Mouse (Mus musculus) forebrain, postnatal 0 days (tissue): ENCODE measurements around the gene Adamtsl4. TPM values are rescaled to one million over a fixed set of nuclear protein-coding genes. Genes with fewer than 3 reads are reported as not detected.

Experiments
- ATAC-seq: fragments of 200-750 bp; cut with Nextera tagmentation; 2 replicates; pipeline ENCODE4 v1.8.0; 2017; ENCODE audit warnings: mild to moderate bottlenecking, moderate library complexity
- DNase-seq: peaks from one replicate; pipeline ENCODE4 v3.0.0-alpha.2; 2015
- H3K27ac ChIP-seq: fragments of 300-500 bp; sonication (generic); 2 replicates; pipeline ENCODE4 v1.5.1; 2014; ENCODE audit warnings: low read depth, mild to moderate bottlenecking, antibody characterized with exemption, low read length, moderate library complexity, mixed read lengths
- H3K27me3 ChIP-seq: fragments of 300-500 bp; sonication (generic); 2 replicates; pipeline ENCODE4 v1.6.1; 2014; ENCODE audit warnings: mild to moderate bottlenecking, low read length, mixed read lengths; ENCODE audit not compliant: insufficient read depth
- H3K36me3 ChIP-seq: fragments of 300-500 bp; sonication (generic); 2 replicates; pipeline ENCODE4 v1.6.1; 2014; ENCODE audit warnings: mild to moderate bottlenecking, moderate library complexity; ENCODE audit not compliant: insufficient read depth
- H3K4me1 ChIP-seq: fragments of 300-500 bp; sonication (generic); 2 replicates; pipeline ENCODE4 v1.6.1; 2014; ENCODE audit warnings: antibody characterized with exemption; ENCODE audit not compliant: insufficient read depth
- H3K4me2 ChIP-seq: fragments of 300-500 bp; sonication (generic); 2 replicates; pipeline ENCODE4 v1.6.1; 2014; ENCODE audit warnings: low read depth, mild to moderate bottlenecking, moderate library complexity
- H3K4me3 ChIP-seq: fragments of 300-500 bp; sonication (generic); 2 replicates; pipeline ENCODE4 v1.5.1; 2014; ENCODE audit warnings: low read depth, low read length, mixed read lengths
- H3K9ac ChIP-seq: fragments of 300-500 bp; sonication (generic); 2 replicates; pipeline ENCODE4 v1.6.1; 2014; ENCODE audit warnings: mild to moderate bottlenecking
- H3K9me3 ChIP-seq: fragments of 300-500 bp; sonication (generic); 2 replicates; pipeline ENCODE4 v1.6.1; 2016; ENCODE audit warnings: low read length
- CTCF ChIP-seq: sonication (generic); IDR thresholded peaks from 2 replicates; pipeline ENCODE4 v1.5.1; 2016; ENCODE audit warnings: antibody characterized with exemption, control low read depth, low read depth
- WGBS: fragments of 180-500 bp; shearing (Covaris S2); extraction: QIAGEN DNeasy Blood & Tissue Kit; methylation state at CpG from one replicate; pipeline ENCODE4 v1.1.7; 2014; 5-methylcytosine and 5-hydroxymethylcytosine counted together
- polyA plus RNA-seq: library from polyadenylated mRNA; unstranded; fragments of >200 nt; fragmentation: Nextera tagmentation; extraction: Ambion mirVana; gene quantifications from 2 replicates; pipeline ENCODE4 v1.2.1, GENCODE M21; 2015
- total RNA-seq: library from RNA; depleted of rRNA; stranded (reverse); fragments of >200 nt; gene quantifications from 2 replicates; pipeline ENCODE4 v1.2.3, GENCODE M21; 2014

The Adamtsl4 gene
- total and polyA plus RNA-seq, 2 experiments from 2014 or later = 0.81 to 2.0 TPM

DNA sequence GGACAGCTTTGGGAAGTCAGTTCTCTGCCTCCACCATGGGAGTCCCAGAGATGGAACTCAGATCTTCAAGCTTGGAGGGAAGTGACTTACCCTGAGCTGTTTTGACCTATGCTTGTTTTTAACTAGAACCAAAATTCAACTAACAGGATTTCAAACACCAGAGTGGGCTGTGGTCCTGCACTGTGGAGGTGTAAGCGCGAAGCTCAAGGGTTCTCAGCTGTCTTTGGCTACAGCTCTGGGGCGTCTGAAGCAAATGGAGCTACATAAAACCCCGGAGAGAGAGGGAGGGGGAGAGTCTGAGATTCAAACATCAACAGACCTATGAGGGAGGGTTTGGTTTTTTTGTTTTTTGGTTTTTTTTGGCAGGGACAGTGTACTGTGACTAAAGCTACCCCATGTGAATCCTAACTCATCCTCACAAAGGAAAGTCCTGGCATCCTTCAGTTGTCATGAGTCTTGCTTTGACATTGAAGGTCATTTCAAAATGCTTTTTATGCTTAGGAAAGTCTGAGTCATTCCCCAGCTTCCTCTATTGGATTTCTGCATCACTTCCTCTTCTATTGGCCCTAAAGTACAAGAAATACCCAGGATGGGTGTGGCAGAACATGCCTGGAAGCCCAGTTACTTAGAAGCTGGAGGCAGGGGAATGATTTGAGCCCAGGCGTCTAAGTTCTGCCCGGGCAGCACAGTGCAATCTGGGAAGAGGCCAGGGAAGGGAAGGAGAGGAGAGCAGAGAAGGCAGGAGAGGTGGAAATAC, 37.3 kb downstream of the Adamtsl4 start:
- DNase-seq (no peak), ATAC-seq (no peak)
- no peak overlapping the region for H3K4me2 ChIP-seq
- H3K9me3 ChIP-seq = no peaks in the 10 kb centered on the region
- H3K27ac ChIP-seq = no peak overlapping the region
- no peaks in the 10 kb centered on the region for H3K4me1 ChIP-seq
- no peaks in the 10 kb centered on the region for H3K36me3 ChIP-seq
- H3K27me3 ChIP-seq = no peaks in the 10 kb centered on the region
- no peak overlapping the region for H3K4me3 ChIP-seq
- WGBS = 77% methylated on average over 6 of the region's 6 CpGs
- no peak overlapping the region for H3K9ac ChIP-seq
- no peak for TF ChIP-seq CTCF

DNA sequence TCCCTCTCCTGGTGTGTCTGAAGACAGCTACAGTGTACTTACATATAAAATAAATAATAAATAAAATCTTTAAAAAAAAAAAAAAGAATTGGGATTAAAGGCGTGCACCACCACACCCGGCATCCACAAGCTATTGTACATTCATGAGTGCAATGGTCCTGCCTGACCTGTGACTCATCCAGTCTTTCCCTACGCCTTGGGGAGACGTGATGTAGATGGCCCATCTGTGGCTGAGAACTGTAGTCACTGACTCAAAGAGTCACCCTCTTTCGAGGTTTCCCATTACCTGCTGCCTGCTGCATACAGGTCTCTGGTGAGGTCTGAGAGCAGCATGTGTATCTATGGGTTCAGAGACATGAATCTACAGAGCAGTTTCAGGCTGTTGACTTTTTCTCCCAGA, 39.7 kb downstream of the Adamtsl4 start:
- no peaks in the 10 kb centered on the region for H3K9me3 ChIP-seq
- DNase-seq (no peak), ATAC-seq (no peak)
- H3K4me3 ChIP-seq = no peak overlapping the region
- H3K4me1 ChIP-seq = no peaks in the 10 kb centered on the region
- H3K9ac ChIP-seq = no peak overlapping the region
- no peaks in the 10 kb centered on the region for H3K36me3 ChIP-seq
- WGBS = 88% methylated on average over 5 of the region's 5 CpGs
- no peak for TF ChIP-seq CTCF
- no peak overlapping the region for H3K27ac ChIP-seq
- H3K4me2 ChIP-seq = no peak overlapping the region
- H3K27me3 ChIP-seq = no peaks in the 10 kb centered on the region

DNA sequence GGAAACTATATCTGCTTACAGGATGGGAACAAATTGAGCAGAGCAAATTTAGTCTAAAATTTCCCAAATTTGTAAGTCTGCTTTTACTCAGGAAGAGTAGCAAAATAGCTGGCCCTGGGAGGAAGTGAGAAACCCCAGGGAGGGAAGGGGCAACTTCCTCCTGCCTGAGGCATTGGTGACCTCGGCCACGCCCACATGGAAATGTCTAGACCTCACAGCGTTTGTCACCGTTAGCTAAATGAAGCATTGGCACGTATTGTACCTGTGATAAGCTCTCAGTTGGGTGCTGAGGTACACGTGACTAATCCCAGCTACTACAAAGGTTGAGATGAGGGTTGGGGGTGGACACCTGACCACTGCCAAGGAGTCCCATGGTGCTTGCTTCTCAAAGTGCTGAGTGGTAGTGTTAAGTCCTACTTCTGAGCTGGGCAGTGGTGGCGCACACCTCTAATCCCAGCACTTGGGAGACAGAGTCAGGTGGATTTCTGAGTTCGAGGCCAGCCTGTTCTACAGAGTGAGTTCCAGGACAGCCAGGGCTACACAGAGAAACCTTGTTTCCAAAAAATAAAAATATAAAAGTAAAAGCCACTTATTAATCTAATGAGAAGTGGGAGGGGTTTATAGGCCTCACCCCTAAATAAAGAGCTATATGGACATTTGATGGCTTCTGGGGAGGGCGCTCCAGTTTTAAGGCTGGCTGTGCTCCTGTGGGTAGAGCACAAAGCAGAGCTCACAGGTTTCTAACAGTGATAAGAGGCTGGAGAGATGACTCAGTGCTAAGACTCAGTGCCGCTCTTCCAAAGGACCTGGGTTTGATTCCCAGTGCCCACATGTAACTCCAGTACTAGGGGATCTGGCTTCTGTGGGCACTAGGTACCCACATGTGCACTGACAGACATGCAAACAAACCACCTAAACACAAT, 42.1 kb downstream of the Adamtsl4 start:
- H3K4me3 ChIP-seq = no peak overlapping the region

DNA sequence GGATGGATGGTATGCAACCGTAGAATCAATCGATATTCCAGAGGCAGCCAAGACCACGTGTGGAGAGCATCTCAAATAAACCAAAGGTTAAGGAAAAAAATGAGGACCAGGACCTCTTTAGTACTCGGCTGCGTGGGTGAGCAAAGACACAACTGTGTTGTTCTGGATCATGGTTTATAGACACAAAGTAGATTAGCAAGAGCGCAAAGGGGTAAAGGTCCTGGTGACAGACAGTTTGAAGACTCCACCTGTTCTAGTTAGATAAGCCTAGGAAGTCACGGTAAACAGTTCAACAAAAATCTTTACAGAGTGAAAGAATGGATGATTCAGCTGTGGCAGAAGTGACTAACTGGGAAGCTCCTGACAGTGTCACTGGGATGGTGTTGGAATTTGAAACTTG, 44.6 kb downstream of the Adamtsl4 start:
- H3K4me3 ChIP-seq = no peak overlapping the region
- H3K4me1 ChIP-seq = no peaks in the 10 kb centered on the region
- no peak for ATAC-seq
- H3K27ac ChIP-seq = no peak overlapping the region
- TF ChIP-seq CTCF = no peak
- H3K36me3 ChIP-seq = peaks cover 8% of the 10 kb centered on the region; the same call in 1 of the 2 replicates
- no peak overlapping the region for H3K9ac ChIP-seq
- H3K27me3 ChIP-seq = no peaks in the 10 kb centered on the region
- no peak overlapping the region for H3K4me2 ChIP-seq
- no peak for DNase-seq
- no peaks in the 10 kb centered on the region for H3K9me3 ChIP-seq
- 93% methylated on average over 7 of the region's 7 CpGs for WGBS

More for the DNA sequence above, 42.1 kb downstream of the Adamtsl4 start:
- Histone ChIP-seq H3K4me1 (no peaks in the 10 kb centered on the region), H3K9ac (no peak overlapping the region), H3K27ac (no peak overlapping the region), H3K27me3 (no peaks in the 10 kb centered on the region), H3K4me2 (no peak overlapping the region), H3K36me3 (no peaks in the 10 kb centered on the region; the same call in 1 of the 2 replicates), H3K9me3 (no peaks in the 10 kb centered on the region)
- ATAC-seq = no peak
- 66% methylated on average over 10 of the region's 10 CpGs for WGBS
- DNase-seq = no peak
- TF ChIP-seq CTCF = no peak

DNA sequence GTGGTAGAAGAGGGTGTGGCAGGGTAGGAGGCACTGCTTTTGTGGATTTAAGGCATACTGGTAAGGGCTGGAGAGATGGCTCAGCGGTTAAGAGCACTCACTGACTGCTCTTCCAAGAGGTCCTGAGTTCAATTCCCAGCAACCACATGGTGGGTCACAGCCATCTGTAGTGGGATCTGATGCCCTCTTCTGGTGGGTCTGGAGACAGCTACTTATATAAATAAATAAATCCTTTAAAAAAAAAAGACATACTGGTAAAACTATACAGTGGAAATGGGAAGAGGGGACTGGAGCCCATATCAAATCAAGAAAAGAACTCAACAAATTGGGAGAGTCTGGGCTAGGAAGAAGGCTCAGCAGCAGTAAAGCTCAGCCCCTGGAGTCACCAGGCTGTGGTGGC, 48.0 kb downstream of the Adamtsl4 start:
- Histone ChIP-seq H3K27ac (no peak overlapping the region), H3K4me2 (no peak overlapping the region), H3K9me3 (no peaks in the 10 kb centered on the region), H3K9ac (no peak overlapping the region), H3K27me3 (no peaks in the 10 kb centered on the region), H3K4me3 (no peak overlapping the region), H3K4me1 (no peaks in the 10 kb centered on the region), H3K36me3 (peaks cover 26% of the 10 kb centered on the region)
- no peak for DNase-seq
- 94% methylated on average over 1 of the region's 1 CpGs for WGBS
- no peak for ATAC-seq
- TF ChIP-seq CTCF = peak; percentile 21; the same call in 1 of the 2 replicates

DNA sequence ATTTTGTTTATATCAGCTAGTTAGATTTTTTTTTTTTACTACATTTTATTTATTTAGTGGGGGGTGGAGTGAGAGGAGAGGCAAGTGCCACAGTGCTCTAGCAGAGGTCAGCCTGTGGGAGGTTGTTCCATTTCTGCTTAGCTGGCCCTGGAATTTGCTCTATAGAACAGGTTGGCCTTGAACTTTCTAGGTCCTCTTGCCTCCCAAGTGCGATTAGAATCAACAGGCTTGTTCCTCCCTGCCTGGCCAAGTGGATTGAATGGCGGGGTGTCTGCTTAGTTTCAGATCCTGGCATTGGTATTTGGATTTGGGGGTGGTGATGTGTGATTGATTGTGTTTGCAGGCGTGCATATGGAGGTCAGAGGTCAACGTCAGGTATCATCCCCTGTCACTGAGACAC, 51.6 kb downstream of the Adamtsl4 start:
- Histone ChIP-seq H3K9ac (no peak overlapping the region), H3K4me1 (no peaks in the 10 kb centered on the region), H3K27ac (no peak overlapping the region), H3K4me2 (no peak overlapping the region), H3K9me3 (no peaks in the 10 kb centered on the region), H3K36me3 (peaks cover 54% of the 10 kb centered on the region), H3K4me3 (no peak overlapping the region), H3K27me3 (no peaks in the 10 kb centered on the region)
- 89% methylated on average over 4 of the region's 4 CpGs for WGBS
- no peak for TF ChIP-seq CTCF
- DNase-seq (no peak), ATAC-seq (no peak)

DNA sequence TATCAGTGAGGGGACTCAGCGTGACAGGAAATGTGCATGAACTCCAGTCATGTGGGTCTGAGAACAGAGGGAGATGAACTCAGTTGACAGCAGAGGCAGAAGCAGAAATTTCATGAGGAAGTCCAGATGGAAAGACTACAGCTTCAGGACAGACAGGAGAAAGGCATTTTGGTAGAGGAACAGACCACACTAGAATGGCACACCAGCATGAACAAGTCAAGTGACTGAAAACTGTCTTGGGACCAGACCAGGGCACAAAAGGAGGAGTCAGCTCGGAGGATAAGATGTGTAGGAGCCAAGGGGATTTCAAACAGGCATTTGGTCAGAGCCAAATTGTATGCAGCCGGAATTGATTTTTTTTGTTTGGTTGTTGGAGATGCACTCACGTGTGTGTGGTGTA, 52.1 kb downstream of the Adamtsl4 start:
- 83% methylated on average over 4 of the region's 4 CpGs for WGBS
- H3K4me2 ChIP-seq = no peak overlapping the region
- no peak overlapping the region for H3K4me3 ChIP-seq
- no peaks in the 10 kb centered on the region for H3K27me3 ChIP-seq
- no peak for DNase-seq
- H3K27ac ChIP-seq = no peak overlapping the region
- TF ChIP-seq CTCF = no peak
- ATAC-seq = no peak
- H3K9ac ChIP-seq = no peak overlapping the region
- peaks cover 57% of the 10 kb centered on the region for H3K36me3 ChIP-seq
- no peaks in the 10 kb centered on the region for H3K4me1 ChIP-seq
- H3K9me3 ChIP-seq = no peaks in the 10 kb centered on the region
